Mouse (Mus musculus) liver, adult 2 months (tissue): ENCODE measurements around the gene Ndn. TPM values are rescaled to one million over a fixed set of nuclear protein-coding genes. Genes with fewer than 3 reads are reported as not detected.

ENCODE experiments used
- DNase-seq: peaks from one replicate; pipeline ENCODE4 v3.0.0-alpha.2; 2011; ENCODE audit warnings: low read depth, low spot score; ENCODE audit errors: extremely low read depth
- H3K27ac ChIP-seq: fragments of 200-500 bp; replicated peaks from 2 replicates; pipeline ENCODE4 v1.5.1; 2012; ENCODE audit warnings: low read depth, mild to moderate bottlenecking, control low read depth, inconsistent platforms, low read length; ENCODE audit not compliant: insufficient read depth
- H3K27me3 ChIP-seq: fragments of 200-500 bp; 2 replicates; pipeline ENCODE4 v1.6.1; 2012; ENCODE audit warnings: mild to moderate bottlenecking, moderate library complexity, low read length, inconsistent platforms; ENCODE audit not compliant: control insufficient read depth, insufficient read depth
- H3K36me3 ChIP-seq: fragments of 200-500 bp; 2 replicates; pipeline ENCODE4 v1.6.1; 2012; ENCODE audit warnings: low read length, inconsistent platforms; ENCODE audit not compliant: control insufficient read depth, insufficient read depth
- H3K4me1 ChIP-seq: fragments of 200-500 bp; 2 replicates; pipeline ENCODE4 v1.6.1; 2011; ENCODE audit warnings: low read length; ENCODE audit not compliant: control insufficient read depth, insufficient read depth
- H3K4me3 ChIP-seq: fragments of 200-500 bp; 2 replicates; pipeline ENCODE4 v1.5.1; 2011; ENCODE audit warnings: low read depth, mild to moderate bottlenecking, control low read depth, low read length, moderate library complexity; ENCODE audit not compliant: insufficient read depth
- H3K79me2 ChIP-seq: fragments of 200-500 bp; 2 replicates; pipeline ENCODE4 v1.6.1; 2012; ENCODE audit warnings: inconsistent platforms, mild to moderate bottlenecking, low read length, moderate library complexity; ENCODE audit not compliant: control insufficient read depth, insufficient read depth
- H3K9ac ChIP-seq: fragments of 200-500 bp; 2 replicates; pipeline ENCODE4 v1.6.1; 2012; ENCODE audit warnings: low read depth, mild to moderate bottlenecking, control low read depth, inconsistent platforms, low read length
- CTCF ChIP-seq: fragments of 200-500 bp; IDR thresholded peaks from 2 replicates; pipeline ENCODE4 v1.5.1; 2011; ENCODE audit warnings: low read depth, low read length, control low read depth
- POLR2A ChIP-seq: fragments of 200-500 bp; IDR thresholded peaks from 2 replicates; pipeline ENCODE4 v1.6.1; 2011; ENCODE audit warnings: low read length, control low read depth; ENCODE audit not compliant: insufficient read depth; ENCODE audit errors: extremely low read depth
- WGBS: fragments of 180-500 bp; shearing (Covaris S2); methylation state at CpG from one replicate; pipeline ENCODE4 v1.1.7; 2018; 5-methylcytosine and 5-hydroxymethylcytosine counted together
- polyA plus RNA-seq: library from polyadenylated mRNA; depleted of rRNA; stranded (reverse); fragments of >200 nt; gene quantifications from 2 replicates; pipeline ENCODE4 v1.2.3, GENCODE M21; 2012
- total RNA-seq: library from RNA; depleted of rRNA; stranded (reverse); fragments of >200 nt; gene quantifications from 2 replicates; pipeline ENCODE4 v1.2.3, GENCODE M21; 2014

Gene Ndn
- total and polyA plus RNA-seq, 2 experiments = 0.34 to 0.37 TPM

GRCm38 (mm10) chr7:62348804-62349190 lies 2.4 kb downstream of the Ndn start:
- DNase-seq = no peak
- Histone ChIP-seq H3K36me3 (no peaks in the 10 kb centered on the region), H3K27me3 (peaks cover 6% of the 10 kb centered on the region), H3K4me3 (peak overlapping the region; percentile 32; the same call in 1 of the 2 replicates), H3K4me1 (no peaks in the 10 kb centered on the region), H3K27ac (no peak overlapping the region), H3K9ac (no peak overlapping the region), H3K79me2 (no peaks in the 10 kb centered on the region)
- TF ChIP-seq POLR2A = no peak
- TF ChIP-seq CTCF = no peak
- 32% methylated on average over 17 of the region's 17 CpGs for WGBS

GRCm38 (mm10) chr7:62351266-62351665 lies 4.9 kb downstream of the Ndn start:
- Histone ChIP-seq H3K27me3 (peaks cover 6% of the 10 kb centered on the region), H3K36me3 (no peaks in the 10 kb centered on the region), H3K4me1 (no peaks in the 10 kb centered on the region), H3K79me2 (no peaks in the 10 kb centered on the region), H3K9ac (no peak overlapping the region), H3K27ac (no peak overlapping the region), H3K4me3 (no peak overlapping the region)
- TF ChIP-seq CTCF (no peak), POLR2A (no peak)
- WGBS = 58% methylated on average over 8 of the region's 8 CpGs
- DNase-seq = no peak

GRCm38 (mm10) chr7:62365039-62365636 lies 18.8 kb downstream of the Ndn start:
- no peaks in the 10 kb centered on the region for H3K36me3 ChIP-seq
- no peak overlapping the region for H3K27ac ChIP-seq
- 61% methylated on average over 7 of the region's 7 CpGs for WGBS
- H3K9ac ChIP-seq = no peak overlapping the region
- TF ChIP-seq POLR2A (no peak), CTCF (no peak)
- no peaks in the 10 kb centered on the region for H3K4me1 ChIP-seq
- no peaks in the 10 kb centered on the region for H3K79me2 ChIP-seq
- H3K4me3 ChIP-seq = no peak overlapping the region
- no peaks in the 10 kb centered on the region for H3K27me3 ChIP-seq
- DNase-seq = no peak

- 74% methylated on average over 8 of the region's 8 CpGs for WGBS
- no peak for DNase-seq
- Histone ChIP-seq H3K36me3 (no peaks in the 10 kb centered on the region), H3K4me1 (no peaks in the 10 kb centered on the region), H3K4me3 (no peak overlapping the region), H3K9ac (no peak overlapping the region), H3K27me3 (no peaks in the 10 kb centered on the region), H3K27ac (no peak overlapping the region), H3K79me2 (no peaks in the 10 kb centered on the region)
- TF ChIP-seq CTCF (no peak), POLR2A (no peak)
Observed at GRCm38 (mm10) chr7:62366730-62367129, 20.4 kb downstream of the Ndn start.

GRCm38 (mm10) chr7:62375658-62376057 lies 29.3 kb downstream of the Ndn start:
- DNase-seq = peak; percentile 22
- 32% methylated on average over 4 of the region's 4 CpGs for WGBS
- Histone ChIP-seq H3K79me2 (no peaks in the 10 kb centered on the region), H3K4me3 (no peak overlapping the region), H3K27ac (no peak overlapping the region), H3K27me3 (no peaks in the 10 kb centered on the region), H3K4me1 (no peaks in the 10 kb centered on the region), H3K9ac (no peak overlapping the region), H3K36me3 (no peaks in the 10 kb centered on the region)
- TF ChIP-seq POLR2A = no peak
- TF ChIP-seq CTCF = no peak

GRCm38 (mm10) chr7:62376510-62377304 lies 30.3 kb downstream of the Ndn start, which contains the start of gene Magel2:
Gene Magel2 (plus strand): TSS chr7:62377010.
- Histone ChIP-seq H3K36me3 (no peaks in the 10 kb centered on the region), H3K4me1 (no peaks in the 10 kb centered on the region), H3K79me2 (no peaks in the 10 kb centered on the region), H3K27ac (no peak within 1 kb of the TSS), H3K27me3 (no peaks in the 10 kb centered on the region), H3K4me3 (no peak within 1 kb of the TSS), H3K9ac (no peak within 1 kb of the TSS)
- DNase-seq = no peak
- 20% methylated on average over 31 of the region's 31 CpGs for WGBS
- no peak for TF ChIP-seq POLR2A
- no peak for TF ChIP-seq CTCF
